Mouse (Mus musculus) ES-E14 (cell line): Measurements from ENCODE around the gene Odc1. TPM values are rescaled to one million over a fixed set of nuclear protein-coding genes. Genes with fewer than 3 reads are reported as not detected.

Source experiments
- DNase-seq: peaks from one replicate; pipeline ENCODE4 v3.0.0-alpha.2; 2013; ENCODE audit warnings: low read depth, low spot score
- H3K27ac ChIP-seq: 2 replicates; pipeline ENCODE4 v1.5.1; 2012; ENCODE audit warnings: low read depth, mild to moderate bottlenecking, low read length, moderate library complexity, mixed read lengths; ENCODE audit not compliant: poor library complexity, insufficient read depth, severe bottlenecking
- H3K36me3 ChIP-seq: 2 replicates; pipeline ENCODE4 v1.6.1; 2012; ENCODE audit warnings: mild to moderate bottlenecking, low read length, moderate library complexity, mixed read lengths; ENCODE audit not compliant: control insufficient read depth, poor library complexity, insufficient read depth, severe bottlenecking
- H3K4me1 ChIP-seq, 2 experiments: fragments of 150-350 bp in 1 of 2; sonication (generic) in 1 of 2; 2 replicates each; pipeline ENCODE4 v1.6.1; 2012; ENCODE audit warnings: low read length in 2 of 2, mild to moderate bottlenecking in 1 of 2, mixed read lengths in 1 of 2; ENCODE audit not compliant: control insufficient read depth in 2 of 2, insufficient read depth in 2 of 2, poor library complexity in 1 of 2
- H3K4me3 ChIP-seq, 2 experiments: fragments of 150-350 bp in 1 of 2; sonication (generic) in 1 of 2; 2 replicates each; pipeline ENCODE4 v1.5.1; 2012; ENCODE audit warnings: low read length in 2 of 2, low read depth in 1 of 2, mild to moderate bottlenecking in 1 of 2, mixed read lengths in 1 of 2; ENCODE audit not compliant: insufficient read depth in 1 of 2, poor library complexity in 1 of 2, severe bottlenecking in 1 of 2
- H3K9ac ChIP-seq: 2 replicates; pipeline ENCODE4 v1.6.1; 2012; ENCODE audit warnings: low read depth, mild to moderate bottlenecking, low read length, mixed read lengths; ENCODE audit not compliant: poor library complexity, insufficient read depth, severe bottlenecking
- H3K9me3 ChIP-seq: fragments of 150-350 bp; sonication (generic); 2 replicates; pipeline ENCODE4 v1.6.1; 2012; ENCODE audit warnings: low read depth, mild to moderate bottlenecking, low read length; ENCODE audit not compliant: control insufficient read depth, insufficient read depth
- CHD2 ChIP-seq: IDR thresholded peaks from 2 replicates; pipeline ENCODE4 v1.6.1; 2014; ENCODE audit warnings: mild to moderate bottlenecking, low read depth, low read length, inconsistent platforms
- HCFC1 ChIP-seq: IDR thresholded peaks from 2 replicates; pipeline ENCODE4 v1.6.1; 2012; ENCODE audit warnings: low read length, inconsistent platforms, borderline replicate concordance; ENCODE audit not compliant: insufficient read depth
- MAFK ChIP-seq: IDR thresholded peaks from 2 replicates; pipeline ENCODE4 v1.6.1; 2014; ENCODE audit warnings: mild to moderate bottlenecking, low read depth, low read length, inconsistent platforms; ENCODE audit not compliant: insufficient read depth
- ZC3H11A ChIP-seq: IDR thresholded peaks from 2 replicates; pipeline ENCODE4 v1.6.1; 2012; ENCODE audit warnings: low read depth, mild to moderate bottlenecking, inconsistent platforms, low read length, borderline replicate concordance
- ZNF384 ChIP-seq: IDR thresholded peaks from 2 replicates; pipeline ENCODE4 v1.6.1; 2012; ENCODE audit warnings: low read depth, low read length, inconsistent platforms
- in situ Hi-C, 2 experiments: fragments of 600-800 bp; cut with MboI; formaldehyde crosslinking; loops; one replicate each; pipeline ENCODE4 v1.15.1; 2025; ENCODE audit warnings: low sequenced_read_pairs in 2 of 2, inconsistent platforms in 1 of 2; ENCODE audit not compliant: unreplicated experiment in 2 of 2
- total RNA-seq: library from RNA; depleted of rRNA; stranded (reverse); fragments of 300-350 nt; gene quantifications from 2 replicates; pipeline ENCODE4 v1.2.3, GENCODE M21; 2012

Odc1 gene
- total RNA-seq, 1 experiment: 869 TPM

- TF ChIP-seq MAFK (no peak), ZNF384 (no peak), CHD2 (no peak), ZC3H11A (no peak), HCFC1 (no peak)
- no peak overlapping the region for H3K27ac ChIP-seq
- no peaks in the 10 kb centered on the region for H3K9me3 ChIP-seq
- H3K9ac ChIP-seq: no peak overlapping the region
- in situ Hi-C loops: loop anchor here in 1 of 2 experiments (10.0 kb wide), 1 partner anchor 52 kb away; no protein-coding TSS in a partner anchor
- no peak for DNase-seq
- no peaks in the 10 kb centered on the region for H3K36me3 ChIP-seq
- H3K4me1 ChIP-seq: no peaks in the 10 kb centered on the region
- H3K4me3 ChIP-seq: no peak overlapping the region
Measured at GRCm38 (mm10) chr12:17537147-17537546, 7.4 kb upstream of the Odc1 start.

GRCm38 (mm10) chr12:17538087-17538486 lies 6.5 kb upstream of the Odc1 start:
- no peak for DNase-seq
- in situ Hi-C loops: loop anchor here in 1 of 2 experiments (10.0 kb wide), 1 partner anchor 53 kb away; no protein-coding TSS in a partner anchor
- TF ChIP-seq CHD2: no peak
- TF ChIP-seq ZNF384: no peak
- TF ChIP-seq MAFK: no peak
- no peak for TF ChIP-seq ZC3H11A

GRCm38 (mm10) chr12:17539041-17539440 lies 5.6 kb upstream of the Odc1 start:
- in situ Hi-C loops: loop anchor here in 1 of 2 experiments (10.0 kb wide), 1 partner anchor 54 kb away; no protein-coding TSS in a partner anchor
- Histone ChIP-seq H3K9ac (no peak overlapping the region), H3K4me1 (no peaks in the 10 kb centered on the region; a peak in 1 of 4 replicates), H3K27ac (no peak overlapping the region), H3K36me3 (no peaks in the 10 kb centered on the region), H3K4me3 (no peak overlapping the region), H3K9me3 (no peaks in the 10 kb centered on the region)
- DNase-seq: no peak
- no peak for TF ChIP-seq HCFC1
- TF ChIP-seq MAFK: no peak
- no peak for TF ChIP-seq CHD2

More at GRCm38 (mm10) chr12:17538087-17538486, 6.5 kb upstream of the Odc1 start:
- H3K4me3 ChIP-seq: no peak overlapping the region
- H3K27ac ChIP-seq: no peak overlapping the region
- H3K9ac ChIP-seq: no peak overlapping the region
- H3K36me3 ChIP-seq: no peaks in the 10 kb centered on the region
- H3K4me1 ChIP-seq: no peaks in the 10 kb centered on the region
- no peaks in the 10 kb centered on the region for H3K9me3 ChIP-seq

GRCm38 (mm10) chr12:17540040-17540552 lies 4.5 kb upstream of the Odc1 start:
- in situ Hi-C loops: no loop called here
- no peaks in the 10 kb centered on the region for H3K36me3 ChIP-seq
- no peaks in the 10 kb centered on the region; a peak in 1 of 4 replicates for H3K4me1 ChIP-seq
- H3K27ac ChIP-seq: no peak overlapping the region
- TF ChIP-seq HCFC1 (no peak), ZNF384 (peak; percentile 50), ZC3H11A (no peak), MAFK (no peak), CHD2 (no peak)
- no peak for DNase-seq
- no peak overlapping the region for H3K9ac ChIP-seq
- no peak overlapping the region for H3K4me3 ChIP-seq
- H3K9me3 ChIP-seq: no peaks in the 10 kb centered on the region

- Histone ChIP-seq H3K4me3 (peak overlapping the region; percentile 87 to 95), H3K36me3 (peaks cover 32% of the 10 kb centered on the region), H3K27ac (peak overlapping the region; percentile 92), H3K9me3 (no peaks in the 10 kb centered on the region), H3K9ac (peak overlapping the region; percentile 97), H3K4me1 (no peaks in the 10 kb centered on the region; a peak in 1 of 4 replicates)
- TF ChIP-seq MAFK (no peak), HCFC1 (no peak; the same call in 1 of the 2 replicates), ZNF384 (no peak), CHD2 (no peak), ZC3H11A (no peak)
- in situ Hi-C loops: no loop called here
- DNase-seq: no peak
Measured at GRCm38 (mm10) chr12:17545107-17545571, 545 bp downstream of the Odc1 start.
